Mouse (Mus musculus) embryonic facial prominence, embryonic 13.5 days (tissue): Measurements from ENCODE around the gene Ephb6. TPM values are rescaled to one million over a fixed set of nuclear protein-coding genes. Genes with fewer than 3 reads are reported as not detected.
"Not testable (repeated sequence)": the region's sequence is repeated elsewhere in the genome, so short reads cannot be mapped to it uniquely, and the experiment has no call there.

Experiments used
- ATAC-seq: fragments of 200-750 bp; cut with Nextera tagmentation; 2 replicates; pipeline ENCODE4 v1.8.0; 2017; ENCODE audit warnings: low read depth; ENCODE audit not compliant: insufficient number of reproducible peaks, insufficient read depth, low FRiP score, low TSS enrichment
- H3K27ac ChIP-seq: fragments of 300-500 bp; sonication (generic); 2 replicates; pipeline ENCODE4 v1.5.1; 2015; ENCODE audit warnings: moderate library complexity, mild to moderate bottlenecking, inconsistent platforms
- H3K27me3 ChIP-seq: fragments of 300-500 bp; sonication (generic); 2 replicates; pipeline ENCODE4 v1.6.1; 2015; ENCODE audit warnings: mild to moderate bottlenecking, inconsistent platforms
- H3K36me3 ChIP-seq: fragments of 300-500 bp; sonication (generic); 2 replicates; pipeline ENCODE4 v1.6.1; 2015; ENCODE audit warnings: mild to moderate bottlenecking, inconsistent platforms
- H3K4me1 ChIP-seq: fragments of 300-500 bp; sonication (generic); 2 replicates; pipeline ENCODE4 v1.6.1; 2015; ENCODE audit warnings: inconsistent platforms
- H3K4me2 ChIP-seq: fragments of 300-500 bp; sonication (generic); 2 replicates; pipeline ENCODE4 v1.6.1; 2015; ENCODE audit warnings: moderate library complexity, mild to moderate bottlenecking, inconsistent platforms
- H3K4me3 ChIP-seq: fragments of 300-500 bp; sonication (generic); 2 replicates; pipeline ENCODE4 v1.5.1; 2015; ENCODE audit warnings: mild to moderate bottlenecking, inconsistent platforms
- H3K9ac ChIP-seq: fragments of 300-500 bp; sonication (generic); 2 replicates; pipeline ENCODE4 v1.6.1; 2015; ENCODE audit warnings: mild to moderate bottlenecking, inconsistent platforms
- H3K9me3 ChIP-seq: fragments of 300-500 bp; sonication (generic); 2 replicates; pipeline ENCODE4 v1.6.1; 2016; ENCODE audit warnings: inconsistent platforms
- WGBS: fragments of 180-500 bp; shearing (Covaris S2); methylation state at CpG from one replicate; pipeline ENCODE4 v1.1.7; 2015; ENCODE audit warnings: mixed read lengths; 5-methylcytosine and 5-hydroxymethylcytosine counted together
- polyA plus RNA-seq: library from polyadenylated mRNA; unstranded; fragments of >200 nt; fragmentation: Nextera tagmentation; extraction: Ambion mirVana; gene quantifications from 2 replicates; pipeline ENCODE4 v1.2.1, GENCODE M21; 2015

Ephb6 gene
- 23.8 and 27.1 TPM in 2 replicates for polyA plus RNA-seq

DNA sequence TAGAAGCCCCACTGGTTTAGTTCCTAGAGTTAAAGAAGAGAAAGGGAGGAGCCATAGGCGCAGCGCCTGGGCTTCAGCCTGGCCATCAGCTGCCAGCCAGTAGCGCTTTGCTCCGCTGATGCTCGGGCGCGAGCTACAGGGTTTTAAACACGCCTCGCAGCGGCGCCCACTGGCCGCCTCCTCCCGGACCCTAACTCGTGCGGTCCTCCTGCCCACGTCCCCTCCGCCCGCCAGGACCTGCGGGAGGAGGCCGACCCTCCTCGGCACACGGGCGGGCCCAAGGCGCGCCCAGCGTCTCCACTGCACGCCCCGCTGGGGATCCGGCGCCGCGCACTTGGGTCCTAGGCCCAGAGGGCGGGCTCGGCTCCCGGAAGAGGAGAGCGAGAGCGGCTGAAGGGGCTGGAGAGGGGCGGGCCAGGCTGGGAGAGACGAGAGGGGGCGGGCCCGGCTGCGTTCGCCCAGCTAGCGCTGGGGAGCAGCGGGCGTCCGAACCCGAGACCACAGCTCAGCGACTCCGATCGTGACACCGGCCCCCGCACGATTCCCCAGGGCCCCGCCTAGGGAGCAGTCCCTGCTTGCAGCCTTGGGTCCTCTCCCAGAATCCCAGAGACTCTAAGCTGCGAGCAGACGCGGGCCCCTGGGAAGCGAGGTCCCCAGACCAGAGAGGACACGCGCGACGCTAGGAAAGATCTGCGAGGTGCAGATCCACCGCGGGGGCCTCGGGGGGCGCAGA, at the start of gene Ephb6:
TSS of gene Ephb6 (plus strand) at position 422 of the 733 bp plus-strand sequence.
- Histone ChIP-seq H3K9me3 (no peaks in the 10 kb centered on the region), H3K4me3 (peak within 1 kb of the TSS; percentile 70), H3K27ac (peak within 1 kb of the TSS; percentile 93), H3K27me3 (peaks cover 4% of the 10 kb centered on the region), H3K4me2 (peak within 1 kb of the TSS; percentile 86), H3K9ac (peak within 1 kb of the TSS; percentile 86), H3K4me1 (peaks cover 27% of the 10 kb centered on the region), H3K36me3 (no peaks in the 10 kb centered on the region)
- ATAC-seq: peak; percentile 94
- WGBS: under 1% methylated on average over 68 of the region's 68 CpGs

DNA sequence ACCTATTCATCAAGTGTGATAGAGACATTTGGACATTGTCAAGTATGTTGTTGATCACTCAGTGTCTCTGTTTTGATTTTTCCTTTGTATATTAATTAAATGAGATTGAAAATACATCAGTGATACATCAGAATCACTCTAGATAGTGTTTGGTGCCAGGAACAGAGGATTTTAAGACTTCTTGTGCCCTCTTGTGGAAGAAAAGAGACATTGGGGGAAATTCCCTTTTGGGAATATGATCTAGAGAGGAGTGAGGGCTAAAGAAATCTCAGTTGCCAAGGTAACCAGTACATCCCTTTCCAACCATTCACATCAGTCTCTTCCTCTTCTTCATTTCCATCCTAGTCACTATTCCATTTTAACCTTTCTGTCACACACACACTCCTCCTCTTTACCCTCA, 48.9 kb upstream of the Ephb6 start:
- H3K27ac ChIP-seq: no peak overlapping the region
- H3K9ac ChIP-seq: no peak overlapping the region
- H3K4me1 ChIP-seq: no peaks in the 10 kb centered on the region
- no peak for ATAC-seq
- H3K27me3 ChIP-seq: no peaks in the 10 kb centered on the region
- no peak overlapping the region for H3K4me2 ChIP-seq
- no peaks in the 10 kb centered on the region for H3K9me3 ChIP-seq
- no peak overlapping the region for H3K4me3 ChIP-seq
- no peaks in the 10 kb centered on the region for H3K36me3 ChIP-seq

DNA sequence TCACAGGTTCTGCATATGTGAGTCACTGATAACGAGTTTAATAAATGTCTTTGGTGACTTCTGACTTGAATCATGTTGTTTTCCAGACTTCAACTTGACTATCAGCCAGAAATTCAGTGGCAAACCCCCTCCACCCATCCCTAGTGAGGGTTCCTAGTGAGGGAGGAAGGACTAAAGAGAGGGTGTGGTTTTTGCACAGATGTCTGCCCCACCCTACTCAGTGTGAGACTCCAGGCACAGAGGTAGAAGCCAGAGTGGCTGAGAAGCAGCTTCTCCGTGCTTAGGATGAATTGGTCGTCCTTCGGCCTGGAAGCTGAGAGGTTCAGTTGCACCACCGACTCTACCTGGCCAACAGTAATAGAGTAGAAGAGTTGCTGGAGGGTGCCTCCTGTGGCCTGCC, 47.8 kb upstream of the Ephb6 start:
- WGBS: 84% methylated on average over 5 of the region's 5 CpGs

DNA sequence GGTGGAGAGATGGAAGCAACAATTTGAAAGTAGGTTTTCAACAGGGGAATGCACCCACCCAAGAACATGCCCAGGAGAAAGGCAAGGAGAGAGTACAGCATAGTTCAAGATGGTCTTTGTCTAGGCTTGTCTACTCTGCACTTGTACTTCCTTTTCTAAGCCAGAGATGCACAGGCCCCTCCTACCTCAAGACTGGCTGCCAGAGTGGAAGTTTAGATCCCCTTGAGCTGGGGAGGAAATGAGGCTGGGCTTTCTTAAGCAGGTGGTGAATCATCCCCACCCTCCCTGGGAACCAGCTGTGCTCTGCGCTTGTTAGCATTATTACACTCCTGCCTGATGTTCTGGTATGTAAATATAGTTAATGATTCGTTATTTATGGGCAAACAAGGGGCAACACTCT, 47.0 kb upstream of the Ephb6 start:
- WGBS: 51% methylated on average over 2 of the region's 2 CpGs
- no peak overlapping the region for H3K4me2 ChIP-seq
- no peaks in the 10 kb centered on the region for H3K36me3 ChIP-seq
- H3K4me1 ChIP-seq: no peaks in the 10 kb centered on the region
- H3K9me3 ChIP-seq: no peaks in the 10 kb centered on the region
- no peaks in the 10 kb centered on the region for H3K27me3 ChIP-seq
- 0 out of 2 replicates have a peak, but pooled peaks have one; percentile 54 for ATAC-seq
- no peak overlapping the region for H3K27ac ChIP-seq
- no peak overlapping the region for H3K9ac ChIP-seq
- no peak overlapping the region for H3K4me3 ChIP-seq

More for the DNA sequence above, 47.8 kb upstream of the Ephb6 start:
- no peaks in the 10 kb centered on the region for H3K36me3 ChIP-seq
- H3K4me2 ChIP-seq: no peak overlapping the region
- H3K4me1 ChIP-seq: no peaks in the 10 kb centered on the region
- H3K9me3 ChIP-seq: no peaks in the 10 kb centered on the region
- no peak overlapping the region for H3K27ac ChIP-seq
- H3K27me3 ChIP-seq: no peaks in the 10 kb centered on the region
- H3K4me3 ChIP-seq: no peak overlapping the region
- no peak for ATAC-seq
- H3K9ac ChIP-seq: no peak overlapping the region

DNA sequence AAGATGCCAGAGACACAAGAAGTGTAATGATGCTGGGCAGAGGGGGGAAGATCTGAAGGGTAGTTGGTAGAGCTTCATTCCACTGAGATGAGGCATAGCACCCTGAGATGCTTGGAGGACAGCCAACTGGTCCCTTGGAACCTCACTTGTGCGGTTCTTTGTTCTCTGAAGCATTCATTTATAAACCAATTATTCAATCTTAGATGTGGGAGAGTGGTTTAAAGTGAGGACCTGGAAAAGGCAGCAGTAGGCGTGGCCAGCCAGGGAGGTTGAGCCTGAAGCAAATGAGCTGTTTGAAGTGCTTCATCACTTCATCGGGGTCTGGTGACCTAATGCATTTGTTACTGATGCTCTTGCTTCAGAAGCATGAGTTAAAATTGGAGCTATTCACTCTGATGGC, 46.0 kb upstream of the Ephb6 start:
- H3K9me3 ChIP-seq: no peaks in the 10 kb centered on the region
- no peak overlapping the region for H3K9ac ChIP-seq
- H3K4me1 ChIP-seq: no peaks in the 10 kb centered on the region
- no peak for ATAC-seq
- H3K4me2 ChIP-seq: no peak overlapping the region
- WGBS: 57% methylated on average over 3 of the region's 3 CpGs
- no peak overlapping the region for H3K4me3 ChIP-seq
- no peaks in the 10 kb centered on the region for H3K36me3 ChIP-seq
- no peaks in the 10 kb centered on the region for H3K27me3 ChIP-seq
- no peak overlapping the region for H3K27ac ChIP-seq

DNA sequence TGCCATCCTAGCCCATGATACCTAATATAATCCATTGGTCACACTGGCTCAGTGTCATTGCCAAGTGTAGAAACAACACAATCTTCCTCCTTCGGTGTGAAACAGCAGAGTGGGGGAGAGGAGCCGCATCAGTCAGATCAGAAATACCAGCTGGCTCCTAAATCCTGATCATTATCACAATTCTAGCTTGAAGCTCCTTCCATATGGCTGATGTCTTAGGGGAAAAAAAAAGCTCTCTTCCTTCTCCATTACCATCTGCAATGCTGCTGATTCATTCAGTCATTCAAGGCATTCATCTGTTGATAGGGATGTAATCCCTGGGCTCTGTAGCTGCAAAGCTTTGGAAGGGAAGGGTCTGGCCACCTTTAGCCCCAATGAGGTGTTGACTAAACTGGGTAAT, 45.0 kb upstream of the Ephb6 start:
- H3K27me3 ChIP-seq: no peaks in the 10 kb centered on the region
- no peak overlapping the region for H3K9ac ChIP-seq
- 74% methylated on average over 2 of the region's 2 CpGs for WGBS

DNA sequence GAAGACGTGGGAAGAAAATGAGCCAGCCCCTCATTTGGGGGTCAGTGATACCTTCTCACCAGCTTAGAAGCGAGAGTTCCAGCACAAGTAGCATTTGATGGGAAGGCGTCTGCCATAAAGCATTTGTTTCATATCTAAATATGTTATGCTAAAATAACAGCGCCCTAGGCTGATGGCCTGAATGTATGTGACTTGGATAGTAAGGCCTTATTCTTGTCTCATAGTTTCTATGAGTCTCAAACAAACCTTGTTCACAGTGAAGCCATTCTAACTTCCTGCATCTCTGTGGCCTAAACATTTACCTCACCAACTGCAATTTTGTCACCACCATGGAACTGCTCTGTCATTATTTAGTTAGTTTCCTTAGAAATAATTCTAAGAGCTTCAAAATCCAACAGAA, 42.7 kb upstream of the Ephb6 start:
- Histone ChIP-seq H3K36me3 (no peaks in the 10 kb centered on the region), H3K4me2 (peak overlapping the region; percentile 27), H3K27ac (no peak overlapping the region), H3K4me1 (no peaks in the 10 kb centered on the region), H3K4me3 (peak overlapping the region; percentile 23; the same call in 1 of the 2 replicates), H3K9ac (no peak overlapping the region), H3K9me3 (no peaks in the 10 kb centered on the region), H3K27me3 (no peaks in the 10 kb centered on the region)
- no peak for ATAC-seq
- 90% methylated on average over 4 of the region's 4 CpGs for WGBS

More for the DNA sequence above, 45.0 kb upstream of the Ephb6 start:
- no peaks in the 10 kb centered on the region for H3K9me3 ChIP-seq
- no peak overlapping the region for H3K4me2 ChIP-seq
- H3K4me3 ChIP-seq: no peak overlapping the region
- no peak for ATAC-seq
- H3K36me3 ChIP-seq: no peaks in the 10 kb centered on the region
- no peaks in the 10 kb centered on the region for H3K4me1 ChIP-seq
- no peak overlapping the region for H3K27ac ChIP-seq

DNA sequence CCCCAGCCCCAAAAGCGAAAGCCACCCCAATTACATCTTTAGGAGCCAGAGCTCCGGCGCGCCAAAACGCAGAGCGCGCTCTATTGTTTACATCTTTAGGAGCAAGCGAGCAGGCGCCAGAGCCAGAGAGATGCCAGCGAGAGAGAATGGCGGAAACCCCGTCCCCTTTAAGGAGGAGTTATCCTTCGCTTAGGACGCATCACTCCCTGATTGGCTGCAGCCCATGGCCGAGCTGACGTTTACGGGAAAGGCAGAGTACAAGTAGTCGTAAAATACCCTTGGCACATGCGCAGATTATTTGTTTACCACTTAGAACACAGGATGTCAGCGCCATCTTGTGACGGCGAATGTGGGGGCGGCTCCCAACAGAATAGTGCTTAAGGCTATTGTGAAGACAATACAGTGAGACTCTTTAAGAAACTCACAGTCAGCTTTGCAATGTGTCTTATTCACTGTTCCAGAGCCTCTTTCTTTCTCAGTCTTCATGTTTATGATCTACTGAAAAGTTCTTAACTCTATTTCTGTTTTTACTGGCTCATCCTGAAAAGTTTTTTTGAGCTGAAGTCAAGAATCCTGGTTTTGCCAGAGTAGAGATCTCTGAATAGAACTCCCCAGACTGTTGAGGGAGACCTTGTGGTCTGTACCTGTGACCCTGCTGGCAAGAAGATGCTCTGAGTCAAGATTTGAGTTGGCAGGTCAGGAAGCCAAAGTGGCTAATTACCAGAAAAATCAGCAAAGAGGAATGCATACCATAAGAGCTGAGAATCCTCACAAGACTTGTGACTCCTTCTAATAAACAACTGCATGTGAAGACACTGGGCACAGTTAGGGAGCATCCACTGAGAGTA, 42.0 kb upstream of the Ephb6 start:
- not testable (repeated sequence) for H3K27me3 ChIP-seq, H3K4me1 ChIP-seq, H3K36me3 ChIP-seq, ATAC-seq, H3K9me3 ChIP-seq, H3K9ac ChIP-seq, H3K27ac ChIP-seq
- peak overlapping the region; percentile 23; the same call in 1 of the 2 replicates for H3K4me3 ChIP-seq
- WGBS: 60% methylated on average over 5 of the region's 23 CpGs
- peak overlapping the region; percentile 30 for H3K4me2 ChIP-seq

DNA sequence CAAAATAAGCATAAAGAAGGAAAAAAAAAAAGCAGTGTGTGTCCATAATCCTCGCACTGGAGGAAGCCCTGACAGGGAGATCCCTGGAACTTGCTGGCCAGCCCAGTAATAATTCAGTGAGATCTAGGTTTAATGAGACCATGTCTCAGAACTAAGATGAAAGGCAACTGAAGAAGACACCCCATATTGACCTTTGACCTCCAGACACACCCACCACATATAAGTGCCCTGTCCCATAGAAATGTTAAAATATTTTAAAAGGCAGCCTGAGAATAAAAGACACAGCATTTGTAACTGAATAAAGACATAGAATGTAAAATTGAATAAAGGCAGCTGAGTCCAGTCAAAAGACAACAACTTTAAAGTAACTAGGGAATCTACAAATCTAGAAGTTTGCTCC, 40.0 kb upstream of the Ephb6 start:
- Histone ChIP-seq H3K4me3 (no peak overlapping the region), H3K9ac (no peak overlapping the region), H3K27ac (no peak overlapping the region), H3K36me3 (no peaks in the 10 kb centered on the region), H3K27me3 (no peaks in the 10 kb centered on the region), H3K9me3 (no peaks in the 10 kb centered on the region), H3K4me1 (no peaks in the 10 kb centered on the region), H3K4me2 (no peak overlapping the region)
- ATAC-seq: no peak
- WGBS: 87% methylated on average over 1 of the region's 1 CpGs

DNA sequence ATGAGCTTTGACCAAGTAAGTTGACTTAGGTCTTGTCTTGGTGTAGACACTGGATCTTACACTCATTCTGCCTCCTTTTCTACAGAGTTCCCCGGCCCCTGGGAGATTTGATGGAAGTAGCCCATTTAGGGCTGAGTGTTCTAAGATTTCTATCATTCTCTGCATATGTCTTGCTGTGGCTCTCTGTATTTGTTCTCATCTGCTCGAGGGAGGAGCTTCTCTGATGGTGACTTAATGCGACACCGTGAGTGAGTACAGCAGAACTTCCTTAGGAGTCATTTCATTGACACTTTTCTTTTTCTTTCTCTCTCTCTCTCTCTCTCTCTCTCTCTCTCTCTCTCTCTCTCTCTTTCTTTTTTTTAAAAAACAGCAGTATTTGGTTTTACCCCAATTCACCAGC, 38.3 kb upstream of the Ephb6 start:
- no peaks in the 10 kb centered on the region for H3K4me1 ChIP-seq
- no peak overlapping the region for H3K9ac ChIP-seq
- H3K4me3 ChIP-seq: no peak overlapping the region
- ATAC-seq: no peak
- no peak overlapping the region for H3K4me2 ChIP-seq
- no peaks in the 10 kb centered on the region for H3K36me3 ChIP-seq
- WGBS: 86% methylated on average over 4 of the region's 4 CpGs
- no peak overlapping the region for H3K27ac ChIP-seq
- H3K27me3 ChIP-seq: no peaks in the 10 kb centered on the region
- no peaks in the 10 kb centered on the region for H3K9me3 ChIP-seq

DNA sequence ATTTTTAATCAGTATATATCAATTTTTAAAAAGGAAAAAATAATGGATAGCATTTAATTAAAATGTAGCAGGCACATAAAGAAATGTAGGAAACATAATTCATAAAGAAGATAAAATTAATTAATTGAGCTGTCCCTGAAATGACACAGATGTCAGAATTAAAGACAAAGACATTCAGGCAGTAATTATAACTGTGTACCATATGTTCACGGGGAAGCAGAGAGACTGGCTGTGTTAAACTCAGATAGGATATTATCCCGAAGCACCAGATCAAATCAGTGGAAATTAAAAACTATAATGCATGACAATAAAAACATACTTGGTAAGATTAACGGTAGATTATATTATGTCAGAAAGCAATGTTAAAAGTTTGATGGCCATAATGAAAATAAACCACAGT, 36.2 kb upstream of the Ephb6 start:
- Histone ChIP-seq H3K27ac (no peak overlapping the region), H3K9ac (no peak overlapping the region), H3K4me1 (no peaks in the 10 kb centered on the region), H3K36me3 (no peaks in the 10 kb centered on the region), H3K4me3 (no peak overlapping the region), H3K4me2 (no peak overlapping the region), H3K27me3 (no peaks in the 10 kb centered on the region), H3K9me3 (no peaks in the 10 kb centered on the region)
- ATAC-seq: no peak
- 77% methylated on average over 3 of the region's 3 CpGs for WGBS
